Mouse (Mus musculus) NIH3T3 (cell line): ENCODE measurements around the gene Ubr4.
A peak's percentile ranks its signal among the peaks of the same experiment; 100 is the strongest.

Source experiments
- DNase-seq: peaks from one replicate; pipeline ENCODE4 v3.0.0-alpha.2; 2012; ENCODE audit warnings: low read depth

The Ubr4 gene

GRCm38 (mm10) chr4:139430891-139431290, 78.5 kb downstream of the Ubr4 start:
- DNase-seq: peak; percentile 11

GRCm38 (mm10) chr4:139432966-139433765, 80.8 kb downstream of the Ubr4 start:
- DNase-seq: no peak

- no peak for DNase-seq
Measured at GRCm38 (mm10) chr4:139441244-139441643, 88.8 kb downstream of the Ubr4 start.

- no peak for DNase-seq
Measured at GRCm38 (mm10) chr4:139441806-139442205, 89.4 kb downstream of the Ubr4 start.

- DNase-seq: peak; percentile 7
Measured at GRCm38 (mm10) chr4:139442391-139443355, 90.3 kb downstream of the Ubr4 start.

- no peak for DNase-seq
Measured at GRCm38 (mm10) chr4:139444315-139444714, 91.9 kb downstream of the Ubr4 start.

- no peak for DNase-seq
Measured at GRCm38 (mm10) chr4:139446176-139446575, 93.8 kb downstream of the Ubr4 start.

GRCm38 (mm10) chr4:139446731-139447675, 94.6 kb downstream of the Ubr4 start:
- DNase-seq: peak; percentile 35

- no peak for DNase-seq
Measured at GRCm38 (mm10) chr4:139452944-139453700, 100.7 kb downstream of the Ubr4 start.

- no peak for DNase-seq
Measured at GRCm38 (mm10) chr4:139454339-139454738, 101.9 kb downstream of the Ubr4 start.

GRCm38 (mm10) chr4:139459970-139460369, 107.6 kb downstream of the Ubr4 start:
- DNase-seq: no peak

- DNase-seq: no peak
Measured at GRCm38 (mm10) chr4:139464163-139464562, 111.8 kb downstream of the Ubr4 start.

- no peak for DNase-seq
Measured at GRCm38 (mm10) chr4:139466541-139466940, 114.1 kb downstream of the Ubr4 start.

- peak; percentile 84 for DNase-seq
Measured at GRCm38 (mm10) chr4:139470198-139470597, 117.8 kb downstream of the Ubr4 start.

- no peak for DNase-seq
Measured at GRCm38 (mm10) chr4:139476663-139477625, 124.5 kb downstream of the Ubr4 start.

- peak; percentile 47 for DNase-seq
Measured at GRCm38 (mm10) chr4:139477983-139478382, 125.6 kb downstream of the Ubr4 start.

GRCm38 (mm10) chr4:139479176-139479575, 126.8 kb downstream of the Ubr4 start:
- no peak for DNase-seq

- DNase-seq: no peak
Measured at GRCm38 (mm10) chr4:139481400-139481799, 129.0 kb downstream of the Ubr4 start.

- DNase-seq: no peak
Measured at GRCm38 (mm10) chr4:139483461-139484105, 131.2 kb downstream of the Ubr4 start.
